Mouse (Mus musculus): ENCODE data around the gene Dab1.

DNA sequence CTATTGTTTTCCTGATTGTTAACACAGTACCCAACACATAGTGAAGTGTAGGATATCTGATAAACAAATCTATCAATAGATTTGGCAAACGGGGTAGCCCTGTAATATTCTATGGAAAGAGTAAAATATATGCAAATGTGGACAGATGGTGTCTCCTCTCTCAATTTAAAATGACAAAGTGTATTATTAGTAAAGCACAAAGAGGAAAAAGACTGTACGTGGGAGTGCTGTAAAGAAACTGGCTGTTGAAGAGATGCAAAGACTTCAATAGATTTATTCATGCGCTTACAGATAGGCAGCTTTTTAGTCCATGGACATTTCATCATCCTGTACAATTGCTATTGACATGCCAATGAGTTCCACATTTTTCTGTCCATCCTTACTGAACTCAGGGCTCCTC lies 558.9 kb downstream of the Dab1 start:
- TF ChIP-seq POLR2A (IDR thresholded peaks at IDR 0.05; ENCODE audit: control insufficient read depth in 1 of 2, insufficient read depth in 1 of 2, low read depth in 1 of 2, low read length in 2 of 2, poor library complexity in 1 of 2) (no peak), EP300 (IDR thresholded peaks at IDR 0.05; ENCODE audit: low read depth in 1 of 2, low read length in 2 of 2) (no peak), CTCF (IDR thresholded peaks at IDR 0.05 in 2 of 3, conservative IDR thresholded peaks at IDR 0.05 in 1 of 3; ENCODE audit: control insufficient read depth in 1 of 3, insufficient read depth in 1 of 3, low read depth in 2 of 3, low read length in 3 of 3, poor library complexity in 1 of 3, severe bottlenecking in 1 of 3) (no peak), CHD1 (IDR thresholded peaks at IDR 0.05; ENCODE audit: low read depth, low read length) (no peak), KAT2A (conservative IDR thresholded peaks at IDR 0.05; ENCODE audit: low read depth, low read length) (no peak), ZMIZ1 (IDR thresholded peaks at IDR 0.05; ENCODE audit: low read depth, low read length) (no peak), GATA1 (IDR thresholded peaks at IDR 0.05; ENCODE audit: low read depth, low read length) (no peak), ZC3H11A (IDR thresholded peaks at IDR 0.05; ENCODE audit: low read depth, low read length) (no peak), SIN3A (IDR thresholded peaks at IDR 0.05; ENCODE audit: low read length) (no peak)

All from MEL (cell line).